9 mouse cellular contexts compared by ENCODE assay signal in genomic region chr5:30614221-30614620, GRCm38 (mm10). TPM values are rescaled to one million over a fixed set of nuclear protein-coding genes. Genes with fewer than 3 reads are reported as not detected.
DNase-seq lines count a peak whose midpoint lies in the region; ATAC-seq and TF ChIP-seq lines count a peak whose summit lies in the region.
"Had no signal": no experiment of that assay in that cellular context is flagged by ENCODE, and none has a peak within 500 bp of the region (broad histone marks: within the 10 kb centered on the region; RNA-seq: fewer than 3 reads in every experiment).

No protein-coding gene starts in this region.

- peak overlapping the region; percentile 18; the same call in 1 of the 2 replicates for H3K4me2 ChIP-seq in lung, embryonic 14.5 days
- no peak overlapping the region for H3K4me2 ChIP-seq in kidney, embryonic 15.5 days

- peak overlapping the region; percentile 73 for H3K27ac ChIP-seq in lung, embryonic 14.5 days (ENCODE audit: low read depth)
- no peak overlapping the region for H3K27ac ChIP-seq in kidney, embryonic 15.5 days

- TF ChIP-seq POLR2A in lung, adult 2 months (IDR thresholded peaks at IDR 0.05; ENCODE audit: borderline replicate concordance, extremely low read depth, low read depth, low read length) = no peak

- WGBS in lung, embryonic 14.5 days = 19% methylated on average over 1 of the region's 1 CpGs
- WGBS in lung, adult 2 months = 12% methylated on average over 1 of the region's 1 CpGs
- 27% methylated on average over 1 of the region's 1 CpGs for WGBS in kidney, embryonic 15.5 days

- no peak for TF ChIP-seq CTCF in lung, embryonic 14.5 days (IDR thresholded peaks at IDR 0.05; ENCODE audit: low read depth)
- TF ChIP-seq CTCF in lung, adult 2 months (IDR thresholded peaks at IDR 0.05; ENCODE audit: insufficient read depth, low read length) = no peak

- peak; percentile 87 for ATAC-seq in lung, embryonic 14.5 days (ENCODE audit: insufficient read depth)
- 0 out of 2 replicates have a peak, but pooled peaks have one; percentile 34 for ATAC-seq in kidney, embryonic 15.5 days (replicated peaks; ENCODE audit: low FRiP score)
- no peak for ATAC-seq in megakaryocyte progenitor cell, adult 5-6 weeks (replicated peaks; ENCODE audit: poor library complexity)

- H3K4me1 ChIP-seq in lung, embryonic 14.5 days (ENCODE audit: insufficient read depth) = peaks cover 31% of the 10 kb centered on the region
- H3K4me1 ChIP-seq in lung, adult 2 months (ENCODE audit: control insufficient read depth, insufficient read depth, low read length) = peaks cover 8% of the 10 kb centered on the region; the same call in 1 of the 2 replicates
- peaks cover 29% of the 10 kb centered on the region for H3K4me1 ChIP-seq in kidney, embryonic 15.5 days

- no peak overlapping the region for H3K4me3 ChIP-seq in lung, embryonic 14.5 days (ENCODE audit: low read depth, low read length)
- no peak overlapping the region for H3K4me3 ChIP-seq in lung, adult 2 months (replicated peaks; ENCODE audit: extremely low read depth, low read depth, low read length)
- H3K4me3 ChIP-seq in kidney, embryonic 15.5 days (replicated peaks) = no peak overlapping the region

- peak; percentile 95 for DNase-seq in lung, embryonic 14.5 days
- DNase-seq in lung, adult 2 months = no peak
- DNase-seq in heart, adult 8-10 months (ENCODE audit: low spot score) = peak; percentile 64
- peak; percentile 57 for DNase-seq in ovary, postnatal 10 days (ENCODE audit: low spot score)
- no peak for DNase-seq in right cerebral cortex, postnatal 36 days (ENCODE audit: low spot score in 2 of 2)
- no peak for DNase-seq in thymus, adult 18-20 months

- no peaks in the 10 kb centered on the region for H3K36me3 ChIP-seq in lung, embryonic 14.5 days (ENCODE audit: insufficient read depth)
- no peaks in the 10 kb centered on the region for H3K36me3 ChIP-seq in kidney, embryonic 15.5 days

- H3K27me3 ChIP-seq in lung, embryonic 14.5 days (ENCODE audit: insufficient read depth, low read length) = no peaks in the 10 kb centered on the region
- peaks cover 3% of the 10 kb centered on the region for H3K27me3 ChIP-seq in kidney, embryonic 15.5 days

- H3K9ac ChIP-seq in lung, embryonic 14.5 days = no peak overlapping the region
- no peak overlapping the region for H3K9ac ChIP-seq in kidney, embryonic 15.5 days

- no peaks in the 10 kb centered on the region for H3K9me3 ChIP-seq in lung, embryonic 14.5 days (ENCODE audit: low read depth, low read length)
- H3K9me3 ChIP-seq in kidney, embryonic 15.5 days (replicated peaks) = no peaks in the 10 kb centered on the region

RNA-seq across cellular contexts. Expression of gene Kcnk3, which starts 26.3 kb away (rescaled TPM):
- 29.9 and 30.3 TPM in 2 replicates for polyA plus RNA-seq in lung, embryonic 14.5 days (2014; fragmentation: Nextera tagmentation; extraction: Ambion mirVana)
- 85.5 and 98.7 TPM in 2 replicates for polyA plus RNA-seq in lung, adult 2 months (2012; rRNA removed)
- 100 to 1,000 TPM; 268 to 282 (median 276) TPM for total RNA-seq in heart, adult 8-10 months (2022)
- polyA plus RNA-seq in kidney, embryonic 15.5 days (2015; fragmentation: Nextera tagmentation; extraction: Ambion mirVana) = 2.7 and 8.0 TPM in 2 replicates
- total RNA-seq in megakaryocyte progenitor cell, adult 5-6 weeks (2015) = not detected in 2 replicates
- total RNA-seq in megakaryocyte progenitor cell, adult 5-6 weeks (2017) = not detected in 2 replicates
- total RNA-seq: MEL had no signal

RNA-seq across cellular contexts. Expression of gene Slc35f6, which starts 33.5 kb away (rescaled TPM):
- 27.6 and 29.5 TPM in 2 replicates for polyA plus RNA-seq in lung, embryonic 14.5 days (2014; fragmentation: Nextera tagmentation; extraction: Ambion mirVana)
- 82.9 and 97.2 TPM in 2 replicates for polyA plus RNA-seq in lung, adult 2 months (2012; rRNA removed)
- 10 to 100 TPM; 48.3 to 60.9 (median 54.9) TPM for total RNA-seq in heart, adult 8-10 months (2022)
- 25.7 and 27.1 TPM in 2 replicates for polyA plus RNA-seq in kidney, embryonic 15.5 days (2015; fragmentation: Nextera tagmentation; extraction: Ambion mirVana)
- 5.6 and 6.2 TPM in 2 replicates for total RNA-seq in megakaryocyte progenitor cell, adult 5-6 weeks (2015)
- total RNA-seq in megakaryocyte progenitor cell, adult 5-6 weeks (2017) = 5.2 and 7.0 TPM in 2 replicates

RNA-seq across cellular contexts. Expression of gene Cenpa, which starts 52.4 kb away (rescaled TPM):
- polyA plus RNA-seq in lung, embryonic 14.5 days (2014; fragmentation: Nextera tagmentation; extraction: Ambion mirVana) = 416 and 454 TPM in 2 replicates
- 12.2 and 13.8 TPM in 2 replicates for polyA plus RNA-seq in lung, adult 2 months (2012; rRNA removed)
- 10 to 100 TPM; 50.6 to 80.0 (median 64.5) TPM for total RNA-seq in heart, adult 8-10 months (2022)
- 298 and 308 TPM in 2 replicates for polyA plus RNA-seq in kidney, embryonic 15.5 days (2015; fragmentation: Nextera tagmentation; extraction: Ambion mirVana)
- 152 and 180 TPM in 2 replicates for total RNA-seq in megakaryocyte progenitor cell, adult 5-6 weeks (2015)
- 80.7 and 103 TPM in 2 replicates for total RNA-seq in megakaryocyte progenitor cell, adult 5-6 weeks (2017)

Comparison
In these comparisons a context has a peak if more than half of its experiments do, and no peak if none do; other contexts are left out.
1. DNase-seq: peak in lung, embryonic 14.5 days (single experiment), heart, adult 8-10 months (single experiment) and ovary, postnatal 10 days (single experiment); none in lung, adult 2 months (single experiment), right cerebral cortex, postnatal 36 days (0 of 2) and thymus, adult 18-20 months (0 of 2).
2. RNA of gene Cenpa, which starts 52.4 kb away (polyA plus RNA-seq): 416 to 454 TPM in lung, embryonic 14.5 days and 298 to 308 TPM in kidney, embryonic 15.5 days; 12.2 to 13.8 TPM in lung, adult 2 months; every median in the first group is over 10 times any median in the second.